Mouse (Mus musculus): Measurements from ENCODE around the gene BC049730.

DNA sequence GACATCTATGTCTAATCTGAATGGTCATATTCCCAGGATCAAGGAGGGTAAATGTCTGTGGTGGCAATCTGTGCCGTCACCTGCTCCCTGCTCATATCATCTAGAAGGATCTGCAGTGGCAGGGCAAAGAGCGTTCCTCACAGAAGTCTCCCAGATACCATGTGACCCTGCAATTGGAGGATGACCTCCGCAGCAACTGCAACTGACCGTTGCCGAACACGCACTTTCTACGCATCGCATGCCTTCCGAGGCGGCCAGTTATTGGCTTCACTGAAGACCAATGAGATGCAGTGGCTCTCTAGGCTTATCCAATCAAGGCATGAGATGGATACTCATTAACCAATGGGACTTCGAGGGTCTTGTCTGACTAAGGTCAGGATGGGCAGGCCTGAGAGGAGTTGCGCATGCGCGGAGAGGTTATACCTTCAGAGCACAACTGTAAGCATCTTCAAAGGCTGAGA lies at the start of gene BC049730:
- TF ChIP-seq POLR2A (IDR thresholded peaks at IDR 0.05; ENCODE audit: extremely low read depth, insufficient read depth, low read length) (no peak), CTCF (IDR thresholded peaks at IDR 0.05; ENCODE audit: low read depth, low read length) (no peak)

Measured in liver, adult 2 months (tissue).